Mouse (Mus musculus) kidney, postnatal 0 days (tissue): Measurements from ENCODE around the gene Sulf2. TPM values are rescaled to one million over a fixed set of nuclear protein-coding genes. Genes with fewer than 3 reads are reported as not detected.

Source experiments
- ATAC-seq: fragments of 200-750 bp; cut with Nextera tagmentation; replicated peaks from 2 replicates; pipeline ENCODE4 v1.8.0; 2017; ENCODE audit warnings: low read depth, moderate number of reproducible peaks, moderate TSS enrichment, moderate library complexity; ENCODE audit not compliant: low FRiP score
- DNase-seq: peaks from one replicate; pipeline ENCODE4 v3.0.0-alpha.2; 2016; ENCODE audit warnings: low spot score
- H3K27ac ChIP-seq: fragments of 300-500 bp; sonication (generic); 2 replicates; pipeline ENCODE4 v1.5.1; 2014; ENCODE audit warnings: mild to moderate bottlenecking
- H3K27me3 ChIP-seq: fragments of 300-500 bp; sonication (generic); 2 replicates; pipeline ENCODE4 v1.6.1; 2014; ENCODE audit warnings: low read length, mixed read lengths; ENCODE audit not compliant: insufficient read depth
- H3K36me3 ChIP-seq: fragments of 300-500 bp; sonication (generic); 2 replicates; pipeline ENCODE4 v1.6.1; 2014; ENCODE audit warnings: low read length, mixed read lengths; ENCODE audit not compliant: insufficient read depth
- H3K4me1 ChIP-seq: fragments of 300-500 bp; sonication (generic); replicated peaks from 2 replicates; pipeline ENCODE4 v1.6.1; 2014; ENCODE audit warnings: antibody characterized with exemption, low read length, mixed read lengths; ENCODE audit not compliant: insufficient read depth
- H3K4me2 ChIP-seq: fragments of 300-500 bp; sonication (generic); 2 replicates; pipeline ENCODE4 v1.6.1; 2014; ENCODE audit warnings: mild to moderate bottlenecking, low read length, moderate library complexity, mixed read lengths
- H3K4me3 ChIP-seq: fragments of 300-500 bp; sonication (generic); replicated peaks from 2 replicates; pipeline ENCODE4 v1.5.1; 2014; ENCODE audit warnings: low read depth, low read length
- H3K9ac ChIP-seq: fragments of 300-500 bp; sonication (generic); 2 replicates; pipeline ENCODE4 v1.6.1; 2014; ENCODE audit warnings: low read depth, low read length
- H3K9me3 ChIP-seq: fragments of 300-500 bp; sonication (generic); replicated peaks from 2 replicates; pipeline ENCODE4 v1.6.1; 2016; ENCODE audit warnings: low read length, inconsistent platforms, mixed read lengths
- CTCF ChIP-seq: IDR thresholded peaks from 2 replicates; pipeline ENCODE4 v1.5.1; 2016; ENCODE audit warnings: antibody characterized with exemption, low read depth, mild to moderate bottlenecking, moderate library complexity
- WGBS: fragments of 180-500 bp; shearing (Covaris S2); extraction: QIAGEN DNeasy Blood & Tissue Kit; methylation state at CpG from one replicate; pipeline ENCODE4 v1.1.7; 2014; 5-methylcytosine and 5-hydroxymethylcytosine counted together
- polyA plus RNA-seq: library from polyadenylated mRNA; unstranded; fragments of >200 nt; fragmentation: Nextera tagmentation; extraction: Ambion mirVana; gene quantifications from 2 replicates; pipeline ENCODE4 v1.2.1, GENCODE M21; 2015

Gene Sulf2
- polyA plus RNA-seq, 1 experiment from 2014 or later = 45.1 TPM

GRCm38 (mm10) chr2:166157767-166158561, 2.5 kb upstream of the Sulf2 start:
- no peak for TF ChIP-seq CTCF
- Histone ChIP-seq H3K36me3 (no peaks in the 10 kb centered on the region), H3K9me3 (no peaks in the 10 kb centered on the region), H3K27ac (no peak overlapping the region), H3K9ac (no peak overlapping the region), H3K27me3 (no peaks in the 10 kb centered on the region), H3K4me2 (no peak overlapping the region), H3K4me1 (peaks cover 12% of the 10 kb centered on the region), H3K4me3 (no peak overlapping the region)
- ATAC-seq (no peak), DNase-seq (no peak)
- WGBS = 46% methylated on average over 12 of the region's 12 CpGs

- H3K9me3 ChIP-seq = no peaks in the 10 kb centered on the region
- DNase-seq = no peak
- H3K4me2 ChIP-seq = no peak overlapping the region
- 92% methylated on average over 2 of the region's 2 CpGs for WGBS
- peaks cover 14% of the 10 kb centered on the region for H3K4me1 ChIP-seq
- ATAC-seq = no peak
- H3K27me3 ChIP-seq = no peaks in the 10 kb centered on the region
- no peak overlapping the region for H3K9ac ChIP-seq
- TF ChIP-seq CTCF = no peak
- H3K4me3 ChIP-seq = no peak overlapping the region
- H3K36me3 ChIP-seq = no peaks in the 10 kb centered on the region
- no peak overlapping the region for H3K27ac ChIP-seq
Observed at GRCm38 (mm10) chr2:166157144-166157543, 1.7 kb upstream of the Sulf2 start.

GRCm38 (mm10) chr2:166156122-166156521, 659 bp upstream of the Sulf2 start:
- H3K27ac ChIP-seq = no peak overlapping the region
- TF ChIP-seq CTCF = no peak
- peak overlapping the region; percentile 97 for H3K4me2 ChIP-seq
- 7% methylated on average over 12 of the region's 12 CpGs for WGBS
- no peaks in the 10 kb centered on the region for H3K9me3 ChIP-seq
- ATAC-seq (no peak), DNase-seq (no peak)
- no peak overlapping the region for H3K4me3 ChIP-seq
- H3K36me3 ChIP-seq = no peaks in the 10 kb centered on the region
- H3K9ac ChIP-seq = no peak overlapping the region
- H3K4me1 ChIP-seq = peaks cover 24% of the 10 kb centered on the region
- H3K27me3 ChIP-seq = no peaks in the 10 kb centered on the region

GRCm38 (mm10) chr2:166154749-166155453, 562 bp downstream of the Sulf2 start:
- peak; percentile 73 for DNase-seq
- no peaks in the 10 kb centered on the region for H3K27me3 ChIP-seq
- H3K4me1 ChIP-seq = peaks cover 24% of the 10 kb centered on the region
- ATAC-seq = peak; percentile 38
- no peaks in the 10 kb centered on the region for H3K36me3 ChIP-seq
- TF ChIP-seq CTCF = no peak
- H3K4me3 ChIP-seq = peak overlapping the region; percentile 66
- H3K27ac ChIP-seq = peak overlapping the region; percentile 75
- H3K9ac ChIP-seq = peak overlapping the region; percentile 85
- peak overlapping the region; percentile 97 for H3K4me2 ChIP-seq
- no peaks in the 10 kb centered on the region for H3K9me3 ChIP-seq
- under 1% methylated on average over 92 of the region's 95 CpGs for WGBS

- Histone ChIP-seq H3K27ac (peak overlapping the region; percentile 75), H3K27me3 (no peaks in the 10 kb centered on the region), H3K4me1 (peaks cover 24% of the 10 kb centered on the region), H3K4me2 (peak overlapping the region; percentile 97), H3K36me3 (no peaks in the 10 kb centered on the region), H3K4me3 (peak overlapping the region; percentile 66), H3K9ac (peak overlapping the region; percentile 85), H3K9me3 (no peaks in the 10 kb centered on the region)
- WGBS = under 1% methylated on average over 49 of the region's 51 CpGs
- no peak for TF ChIP-seq CTCF
- peak; percentile 37 for ATAC-seq
- DNase-seq = peak; percentile 55
Observed at GRCm38 (mm10) chr2:166153891-166154711, 1.4 kb downstream of the Sulf2 start.

- Histone ChIP-seq H3K36me3 (no peaks in the 10 kb centered on the region), H3K4me3 (peak overlapping the region; percentile 66), H3K9me3 (no peaks in the 10 kb centered on the region), H3K9ac (peak overlapping the region; percentile 85; the same call in 1 of the 2 replicates), H3K4me1 (peaks cover 27% of the 10 kb centered on the region), H3K4me2 (peak overlapping the region; percentile 97), H3K27ac (no peak overlapping the region), H3K27me3 (no peaks in the 10 kb centered on the region)
- ATAC-seq (no peak), DNase-seq (no peak)
- 31% methylated on average over 3 of the region's 3 CpGs for WGBS
- TF ChIP-seq CTCF = no peak
Observed at GRCm38 (mm10) chr2:166153399-166153793, 2.1 kb downstream of the Sulf2 start.
